Mouse (Mus musculus) lung, postnatal 0 days (tissue): ENCODE measurements at regions not wholly inside any gene's neighbourhood (a gene's known extent, or its start where the extent isn't known, plus 50 kb on each side); places are given as distances from the start of the nearest gene placed in this dataset.
"Not testable (repeated sequence)": the region's sequence is repeated elsewhere in the genome, so short reads cannot be mapped to it uniquely, and the experiment has no call there.

Experiments
- ATAC-seq: fragments of 200-750 bp; cut with Nextera tagmentation; 2 replicates; pipeline ENCODE4 v1.8.0; 2017; ENCODE audit warnings: moderate library complexity
- DNase-seq: peaks from one replicate; pipeline ENCODE4 v3.0.0-alpha.2; 2016; ENCODE audit warnings: low spot score
- H3K27ac ChIP-seq: fragments of 300-500 bp; sonication (generic); 2 replicates; pipeline ENCODE4 v1.5.1; 2014; ENCODE audit warnings: antibody characterized with exemption, mild to moderate bottlenecking, low read length, mixed read lengths
- H3K27me3 ChIP-seq: fragments of 300-500 bp; sonication (generic); replicated peaks from 2 replicates; pipeline ENCODE4 v1.6.1; 2014; ENCODE audit warnings: low read length, mixed read lengths; ENCODE audit not compliant: insufficient read depth
- H3K36me3 ChIP-seq: fragments of 300-500 bp; sonication (generic); 2 replicates; pipeline ENCODE4 v1.6.1; 2014; ENCODE audit warnings: low read length, mixed read lengths; ENCODE audit not compliant: insufficient read depth
- H3K4me1 ChIP-seq: fragments of 300-500 bp; sonication (generic); 2 replicates; pipeline ENCODE4 v1.6.1; 2014; ENCODE audit warnings: antibody characterized with exemption, low read depth, low read length, mixed read lengths; ENCODE audit not compliant: insufficient read depth
- H3K4me2 ChIP-seq: fragments of 300-500 bp; sonication (generic); replicated peaks from 2 replicates; pipeline ENCODE4 v1.6.1; 2014; ENCODE audit warnings: low read depth, mild to moderate bottlenecking, low read length, moderate library complexity, mixed read lengths
- H3K4me3 ChIP-seq: fragments of 300-500 bp; sonication (generic); 2 replicates; pipeline ENCODE4 v1.5.1; 2014; ENCODE audit warnings: low read depth, low read length
- H3K9ac ChIP-seq: fragments of 300-500 bp; sonication (generic); replicated peaks from 2 replicates; pipeline ENCODE4 v1.6.1; 2014; ENCODE audit warnings: low read depth, mild to moderate bottlenecking
- H3K9me3 ChIP-seq: fragments of 300-500 bp; sonication (generic); 2 replicates; pipeline ENCODE4 v1.6.1; 2016; ENCODE audit warnings: low read length, mixed read lengths
- CTCF ChIP-seq: IDR thresholded peaks from 2 replicates; pipeline ENCODE4 v1.5.1; 2016; ENCODE audit warnings: antibody characterized with exemption, mild to moderate bottlenecking
- EP300 ChIP-seq: IDR thresholded peaks from 2 replicates; pipeline ENCODE4 v1.6.1; 2016; ENCODE audit warnings: antibody characterized with exemption, mild to moderate bottlenecking, control low read depth
- WGBS: fragments of 180-500 bp; shearing (Covaris S2); extraction: QIAGEN DNeasy Blood & Tissue Kit; methylation state at CpG from one replicate; pipeline ENCODE4 v1.1.7; 2014; 5-methylcytosine and 5-hydroxymethylcytosine counted together

DNA sequence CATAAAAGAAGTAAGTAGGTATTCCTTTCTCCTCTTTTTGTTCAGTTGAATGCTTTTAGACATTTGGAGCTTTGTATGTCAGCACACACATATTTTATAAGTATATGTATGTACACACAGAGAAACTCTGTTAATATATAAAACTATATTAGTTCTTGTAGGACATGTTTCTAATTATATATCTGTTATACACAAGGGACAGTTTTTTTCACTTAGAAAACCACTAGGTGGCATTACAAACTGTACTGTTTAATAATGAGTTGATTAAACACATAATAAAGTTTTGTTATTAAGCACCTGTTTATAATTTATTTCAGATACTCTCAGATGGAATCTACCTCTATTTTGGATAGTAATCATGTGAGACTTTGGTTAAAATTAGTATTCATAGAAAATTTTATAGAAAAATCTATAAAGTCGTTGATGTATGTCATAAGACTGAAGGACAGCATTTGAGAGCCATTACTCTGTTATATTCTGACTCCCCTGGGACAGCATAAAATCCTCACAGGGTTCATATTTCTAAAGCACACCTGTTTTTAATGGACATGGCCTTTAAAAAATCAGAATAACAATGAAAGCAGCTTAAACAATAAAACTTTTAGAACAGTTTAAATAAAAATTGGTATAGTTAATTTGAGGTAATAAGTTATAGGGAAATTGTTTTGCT lies 158.4 kb upstream of the Gm21293 start:
- H3K4me3 ChIP-seq: no peak overlapping the region
- no peak overlapping the region for H3K27ac ChIP-seq
- no peaks in the 10 kb centered on the region for H3K36me3 ChIP-seq
- ATAC-seq (no peak), DNase-seq (peak; percentile 12)
- no peak overlapping the region for H3K9ac ChIP-seq
- 52% methylated on average over 1 of the region's 1 CpGs for WGBS
- H3K9me3 ChIP-seq: no peaks in the 10 kb centered on the region
- TF ChIP-seq CTCF (0 out of 2 replicates have a peak, but pooled peaks have one; percentile 22), EP300 (no peak)
- H3K4me2 ChIP-seq: no peak overlapping the region
- no peaks in the 10 kb centered on the region for H3K27me3 ChIP-seq
- no peaks in the 10 kb centered on the region for H3K4me1 ChIP-seq

DNA sequence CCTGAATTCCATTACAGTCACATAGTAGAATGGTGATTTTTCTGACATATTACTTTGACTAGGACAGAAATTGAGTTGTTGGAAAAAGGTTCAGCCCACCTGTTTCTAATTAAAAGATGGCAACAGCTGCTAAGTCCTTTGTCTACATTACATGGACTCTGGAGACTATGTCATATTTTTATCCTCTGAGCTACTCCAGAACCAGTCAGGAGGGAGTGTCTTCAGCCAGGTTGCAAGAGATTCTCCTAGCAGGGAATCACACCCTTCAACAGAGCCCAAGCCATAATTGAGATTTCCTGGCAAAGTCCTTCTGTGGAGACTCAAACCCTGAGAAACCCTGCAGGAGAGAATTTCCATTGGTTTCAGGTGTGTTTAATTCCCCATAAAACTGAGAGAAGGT lies 123.2 kb upstream of the Gm21293 start:
- H3K4me2 ChIP-seq: no peak overlapping the region
- no peaks in the 10 kb centered on the region for H3K27me3 ChIP-seq
- H3K9me3 ChIP-seq: no peaks in the 10 kb centered on the region
- no peak overlapping the region for H3K9ac ChIP-seq
- no peak for DNase-seq
- ATAC-seq: no peak
- TF ChIP-seq EP300: no peak
- no peak for TF ChIP-seq CTCF
- no peak overlapping the region for H3K4me3 ChIP-seq
- no peaks in the 10 kb centered on the region for H3K36me3 ChIP-seq
- H3K4me1 ChIP-seq: no peaks in the 10 kb centered on the region
- no peak overlapping the region for H3K27ac ChIP-seq

DNA sequence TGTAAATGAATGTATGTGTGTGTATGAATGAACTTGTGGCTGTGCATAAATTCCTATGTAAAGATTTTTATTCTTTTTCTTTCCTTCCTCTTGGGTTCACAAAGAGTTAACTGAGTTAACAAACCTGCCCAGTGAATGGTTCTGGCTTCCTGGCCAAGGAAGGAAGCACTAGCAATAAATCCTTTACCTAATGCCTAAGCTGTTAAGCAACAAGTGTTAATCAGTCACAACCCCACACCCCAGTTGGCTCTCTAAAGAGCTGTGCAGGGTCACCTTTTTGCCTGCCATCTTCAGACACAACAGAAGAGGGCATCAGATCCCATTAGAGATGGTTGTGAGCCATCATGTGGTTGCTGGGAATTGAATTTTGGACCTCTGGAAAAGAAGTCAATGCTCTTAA lies 121.2 kb upstream of the Gm21293 start:
- DNase-seq: no peak
- TF ChIP-seq EP300 (no peak), CTCF (no peak)
- Histone ChIP-seq H3K9ac (no peak overlapping the region), H3K9me3 (no peaks in the 10 kb centered on the region), H3K27ac (no peak overlapping the region), H3K4me2 (no peak overlapping the region), H3K4me3 (no peak overlapping the region), H3K27me3 (no peaks in the 10 kb centered on the region), H3K36me3 (no peaks in the 10 kb centered on the region), H3K4me1 (no peaks in the 10 kb centered on the region)
- no peak for ATAC-seq

DNA sequence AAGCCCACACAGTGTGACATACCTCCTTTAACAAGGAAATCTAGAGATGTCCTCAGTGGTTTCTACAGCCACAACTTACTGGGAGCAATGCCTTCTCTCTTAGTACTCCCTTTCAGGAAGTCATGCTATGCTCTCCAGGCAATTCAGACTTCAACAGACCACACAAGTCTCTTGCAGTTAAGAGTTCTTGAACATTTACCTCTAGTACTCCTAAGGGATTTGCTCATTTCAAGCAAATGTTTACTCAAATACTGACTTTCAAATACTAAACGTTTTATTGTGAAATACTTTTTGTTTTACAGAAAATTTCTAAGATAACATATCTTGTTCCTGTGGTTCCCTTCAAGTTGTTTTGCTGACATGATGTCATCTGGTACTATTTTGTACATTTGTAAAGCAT lies 114.6 kb upstream of the Gm21293 start:
- Histone ChIP-seq H3K4me1 (no peaks in the 10 kb centered on the region), H3K27ac (no peak overlapping the region), H3K4me2 (no peak overlapping the region), H3K9me3 (no peaks in the 10 kb centered on the region), H3K36me3 (no peaks in the 10 kb centered on the region), H3K9ac (no peak overlapping the region), H3K27me3 (no peaks in the 10 kb centered on the region), H3K4me3 (no peak overlapping the region)
- TF ChIP-seq EP300 (peak; percentile 72), CTCF (no peak)
- ATAC-seq: peak; percentile 87
- DNase-seq: peak; percentile 75
- WGBS: 12% methylated on average over 1 of the region's 1 CpGs

DNA sequence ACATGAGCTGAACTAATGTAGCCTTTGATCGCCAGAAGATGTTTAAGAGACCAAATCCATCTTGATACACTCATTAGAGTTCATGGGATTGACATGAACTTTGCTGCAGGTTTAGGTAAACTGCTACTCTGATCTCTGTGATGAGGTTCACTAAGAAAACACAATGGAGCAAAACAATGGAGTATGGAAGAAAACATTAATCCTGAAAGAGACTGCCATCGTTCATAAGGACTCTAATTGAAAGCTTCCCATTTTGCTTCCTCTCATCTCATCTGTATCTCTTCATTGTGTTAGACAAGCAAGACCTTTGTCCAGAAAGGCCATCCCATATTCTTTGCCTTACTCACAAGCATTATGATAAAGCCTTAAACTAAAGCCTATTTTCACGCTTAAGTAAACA lies 110.0 kb upstream of the Gm21293 start:
- no peak overlapping the region for H3K9ac ChIP-seq
- no peaks in the 10 kb centered on the region for H3K36me3 ChIP-seq
- WGBS: 74% methylated on average over 3 of the region's 3 CpGs
- TF ChIP-seq EP300 (no peak), CTCF (no peak)
- DNase-seq (no peak), ATAC-seq (no peak)
- no peaks in the 10 kb centered on the region for H3K27me3 ChIP-seq
- no peaks in the 10 kb centered on the region for H3K4me1 ChIP-seq
- H3K4me2 ChIP-seq: no peak overlapping the region
- no peak overlapping the region for H3K27ac ChIP-seq
- H3K9me3 ChIP-seq: no peaks in the 10 kb centered on the region
- no peak overlapping the region for H3K4me3 ChIP-seq

DNA sequence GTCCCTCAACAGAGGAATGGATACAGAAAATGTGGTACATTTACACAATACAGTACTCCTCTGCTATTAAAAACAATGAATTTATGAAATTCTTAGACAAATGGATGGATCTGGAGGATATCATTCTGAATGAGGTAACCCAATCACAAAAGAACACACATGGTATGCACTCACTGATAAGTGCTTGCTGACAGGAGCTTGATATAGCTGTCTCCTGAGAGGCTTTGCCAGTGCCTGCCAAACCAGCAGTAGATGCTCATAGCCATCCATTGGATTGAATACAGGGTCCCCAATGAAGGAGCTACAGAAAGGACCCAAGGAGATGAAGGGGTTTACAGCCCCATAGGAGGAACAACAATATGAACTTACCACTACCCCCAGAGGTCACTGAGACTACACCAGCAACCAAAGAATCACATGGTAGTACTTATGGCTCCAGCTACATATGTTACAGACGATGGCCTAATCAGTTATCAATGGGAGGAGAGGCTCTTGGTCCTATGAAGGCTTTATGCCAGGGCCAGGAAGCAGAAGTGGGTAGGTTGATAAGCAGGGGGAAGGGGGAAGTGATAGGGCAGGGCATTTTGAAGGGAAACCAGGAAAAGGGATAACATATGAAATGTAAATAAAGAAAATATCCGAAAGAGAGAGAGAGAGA lies 100.9 kb upstream of the Gm21293 start:
- not testable (repeated sequence) for H3K4me2 ChIP-seq, H3K27ac ChIP-seq, DNase-seq, H3K9ac ChIP-seq, H3K4me1 ChIP-seq, H3K9me3 ChIP-seq, H3K27me3 ChIP-seq, H3K4me3 ChIP-seq, ATAC-seq, H3K36me3 ChIP-seq
- 59% methylated on average over 2 of the region's 2 CpGs for WGBS

DNA sequence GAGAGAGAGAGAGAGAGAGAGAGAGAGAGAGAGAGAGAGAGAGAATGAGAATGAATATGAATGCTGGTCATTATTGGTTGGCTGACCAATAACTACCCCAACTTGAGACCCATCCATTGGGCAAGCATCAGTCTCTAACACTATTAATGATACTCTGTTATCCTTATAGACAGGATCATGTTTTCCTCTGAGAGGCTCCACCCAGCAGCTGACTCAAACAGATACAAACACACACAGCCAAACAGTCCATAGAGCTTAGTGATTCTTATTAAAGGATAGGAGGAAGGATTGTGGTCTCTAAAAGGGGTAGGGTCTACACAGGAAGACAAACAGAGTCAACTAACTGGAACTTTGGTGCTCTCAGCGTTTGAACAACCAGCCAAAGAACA lies 100.4 kb upstream of the Gm21293 start:
- Histone ChIP-seq H3K4me2 (no peak overlapping the region), H3K27ac (no peak overlapping the region), H3K36me3 (no peaks in the 10 kb centered on the region), H3K4me1 (no peaks in the 10 kb centered on the region), H3K9me3 (no peaks in the 10 kb centered on the region), H3K27me3 (no peaks in the 10 kb centered on the region), H3K4me3 (no peak overlapping the region), H3K9ac (no peak overlapping the region)
- DNase-seq (no peak), ATAC-seq (no peak)
- WGBS: 68% methylated on average over 1 of the region's 1 CpGs
- no peak for TF ChIP-seq CTCF
- no peak for TF ChIP-seq EP300
